Mouse (Mus musculus) MEL (cell line): ENCODE measurements around the gene Ppp1r14d.
A peak's percentile ranks its signal among the peaks of the same experiment; 100 is the strongest.

Experiments used
- GATA1 ChIP-seq: IDR thresholded peaks from 2 replicates; pipeline ENCODE4 v1.6.1; 2011; ENCODE audit warnings: low read depth, low read length, improper control_type of control experiment
- TCF12 ChIP-seq: IDR thresholded peaks from 2 replicates; pipeline ENCODE4 v1.6.1; 2014; ENCODE audit warnings: low read depth, mild to moderate bottlenecking, inconsistent platforms, low read length, improper control_type of control experiment, moderate library complexity
- USF2 ChIP-seq, 2 experiments: IDR thresholded peaks; 2 replicates each; pipeline ENCODE4 v1.6.1; 2011 to 2012; ENCODE audit warnings: improper control_type of control experiment in 2 of 2, low read length in 2 of 2, borderline replicate concordance in 1 of 2, inconsistent platforms in 1 of 2, low read depth in 1 of 2, mild to moderate bottlenecking in 1 of 2; ENCODE audit not compliant: insufficient read depth in 1 of 2

DNA sequence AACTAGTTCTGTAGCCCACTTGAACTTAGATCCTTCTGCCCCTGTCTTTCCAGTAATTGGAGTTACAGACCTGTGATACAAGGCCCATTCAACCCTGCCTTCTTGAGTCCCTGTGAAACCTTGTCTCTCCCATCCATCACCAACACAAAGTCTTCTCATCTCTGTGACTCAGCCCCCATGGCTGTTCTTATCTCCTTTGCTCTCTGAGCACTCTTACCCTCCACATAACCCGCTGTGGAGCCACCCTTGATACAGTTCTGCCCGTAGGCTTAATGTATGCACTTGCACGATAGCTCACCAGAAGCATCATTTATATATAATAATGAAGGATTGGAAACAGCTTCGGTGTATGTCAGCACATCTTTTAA, 11.1 kb upstream of the Ppp1r14d start:
- TF ChIP-seq USF2 (IDR thresholded peaks at IDR 0.05; ENCODE audit: borderline replicate concordance in 1 of 2, insufficient read depth in 1 of 2, low read depth in 1 of 2, low read length in 2 of 2) = no peak
- no peak for TF ChIP-seq TCF12
- peak; percentile 57 for TF ChIP-seq GATA1
